Mouse (Mus musculus) c-Kit-negative CD71-positive TER-119-positive erythroid progenitor cells, embryonic 14.5 days (primary cell): ENCODE measurements around the gene Tenm3.

Source experiments
- DNase-seq: peaks from one replicate; pipeline ENCODE4 v3.0.0-alpha.2; 2013; ENCODE audit warnings: low read depth, low spot score

Tenm3 gene

GRCm38 (mm10) chr8:48522004-48522403, 321.7 kb downstream of the Tenm3 start:
- DNase-seq: no peak

GRCm38 (mm10) chr8:48517431-48517830, 326.3 kb downstream of the Tenm3 start:
- no peak for DNase-seq

- no peak for DNase-seq
Measured at GRCm38 (mm10) chr8:48514230-48514629, 329.5 kb downstream of the Tenm3 start.

GRCm38 (mm10) chr8:48513801-48514200, 329.9 kb downstream of the Tenm3 start:
- DNase-seq: no peak

- DNase-seq: no peak
Measured at GRCm38 (mm10) chr8:48511546-48511945, 332.2 kb downstream of the Tenm3 start.

GRCm38 (mm10) chr8:48511137-48511536, 332.6 kb downstream of the Tenm3 start:
- no peak for DNase-seq

GRCm38 (mm10) chr8:48508641-48509599, 334.8 kb downstream of the Tenm3 start:
- no peak for DNase-seq

GRCm38 (mm10) chr8:48507719-48508501, 335.8 kb downstream of the Tenm3 start:
- no peak for DNase-seq

- DNase-seq: no peak
Measured at GRCm38 (mm10) chr8:48492491-48492890, 351.3 kb downstream of the Tenm3 start.

GRCm38 (mm10) chr8:48490635-48491165, 353.1 kb downstream of the Tenm3 start:
- DNase-seq: no peak

GRCm38 (mm10) chr8:48489936-48490634, 353.7 kb downstream of the Tenm3 start:
- DNase-seq: no peak

GRCm38 (mm10) chr8:48489417-48489816, 354.3 kb downstream of the Tenm3 start:
- no peak for DNase-seq

- DNase-seq: no peak
Measured at GRCm38 (mm10) chr8:48488809-48489208, 354.9 kb downstream of the Tenm3 start.

GRCm38 (mm10) chr8:48484143-48484542, 359.6 kb downstream of the Tenm3 start:
- DNase-seq: no peak

- DNase-seq: no peak
Measured at GRCm38 (mm10) chr8:48481709-48482671, 361.8 kb downstream of the Tenm3 start.

- DNase-seq: no peak
Measured at GRCm38 (mm10) chr8:48477371-48477935, 366.3 kb downstream of the Tenm3 start.

- no peak for DNase-seq
Measured at GRCm38 (mm10) chr8:48476896-48477295, 366.9 kb downstream of the Tenm3 start.

- no peak for DNase-seq
Measured at GRCm38 (mm10) chr8:48467633-48468032, 376.1 kb downstream of the Tenm3 start.

GRCm38 (mm10) chr8:48458373-48458772, 385.4 kb downstream of the Tenm3 start:
- DNase-seq: no peak
